Mouse (Mus musculus) brown adipose tissue, adult 24 weeks (tissue): Measurements from ENCODE around the gene Ces5a. TPM values are rescaled to one million over a fixed set of nuclear protein-coding genes. Genes with fewer than 3 reads are reported as not detected.

Source experiments
- H3K27ac ChIP-seq: fragments of 200-500 bp; replicated peaks from 2 replicates; pipeline ENCODE4 v1.5.1; 2012; ENCODE audit warnings: low read depth, mild to moderate bottlenecking, low read length
- H3K4me1 ChIP-seq: fragments of 200-500 bp; 2 replicates; pipeline ENCODE4 v1.6.1; 2012; ENCODE audit warnings: low read length, mixed read lengths; ENCODE audit not compliant: control insufficient read depth, insufficient read depth, insufficient read length
- H3K4me3 ChIP-seq: fragments of 200-500 bp; 2 replicates; pipeline ENCODE4 v1.5.1; 2012; ENCODE audit warnings: low read depth, mild to moderate bottlenecking, low read length, moderate library complexity; ENCODE audit not compliant: insufficient read depth
- polyA plus RNA-seq: library from polyadenylated mRNA; stranded (reverse); fragments of >200 nt; gene quantifications from 2 replicates; pipeline ENCODE4 v1.2.4, GENCODE M21; 2012; ENCODE audit not compliant: missing spikeins, insufficient read depth, insufficient read length

Ces5a gene
- polyA plus RNA-seq: not detected in 2 replicates

DNA sequence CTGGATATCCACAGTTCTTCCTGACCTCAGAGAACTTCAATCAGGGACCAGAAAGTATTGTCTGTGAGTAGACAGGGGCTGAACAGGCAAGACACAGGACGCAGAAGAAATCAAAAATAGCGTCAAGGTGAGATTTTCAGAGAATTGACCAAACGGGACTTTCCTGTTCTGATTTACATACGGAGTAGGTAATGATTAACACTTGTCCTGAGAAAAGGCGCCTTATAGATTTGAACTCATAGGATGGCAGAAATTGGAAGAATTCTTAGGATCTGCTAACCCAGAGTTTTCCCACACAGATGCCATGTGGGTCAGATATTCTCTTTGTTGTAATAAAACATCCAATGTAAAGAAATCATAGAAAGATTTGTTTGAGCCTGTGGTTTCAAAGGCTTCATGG, at the start of gene Ces5a:
Ces5a (minus strand) TSS at position 101 of the 400 bp plus-strand sequence.
- Histone ChIP-seq H3K27ac (no peak within 1 kb of the TSS), H3K4me1 (no peaks in the 10 kb centered on the region), H3K4me3 (no peak within 1 kb of the TSS)

DNA sequence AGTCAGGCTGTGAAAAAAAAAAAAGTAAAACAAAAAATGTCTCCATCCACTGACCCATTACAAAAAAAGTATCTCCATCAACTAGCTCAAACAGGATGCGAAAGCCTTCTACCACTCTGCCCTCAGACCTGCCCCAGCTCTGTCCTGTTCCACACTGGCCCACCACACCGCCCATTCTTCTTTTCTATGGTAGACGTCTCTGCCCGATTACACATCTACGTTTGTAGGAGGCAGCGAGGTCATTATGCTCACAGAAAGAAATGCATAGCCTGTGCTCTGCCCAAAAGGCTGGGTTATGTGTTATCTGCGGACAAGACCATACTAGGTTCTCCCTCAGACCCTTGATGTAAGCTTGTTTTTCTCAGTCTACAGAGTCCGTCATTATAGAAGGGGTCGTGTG, 37.2 kb upstream of the Ces5a start:
- Histone ChIP-seq H3K27ac (no peak overlapping the region), H3K4me1 (no peaks in the 10 kb centered on the region), H3K4me3 (no peak overlapping the region)

- no peaks in the 10 kb centered on the region for H3K4me1 ChIP-seq
- no peak overlapping the region for H3K27ac ChIP-seq
- no peak overlapping the region for H3K4me3 ChIP-seq
Measured at GRCm38 (mm10) chr8:93572095-93572501, 36.5 kb upstream of the Ces5a start.

DNA sequence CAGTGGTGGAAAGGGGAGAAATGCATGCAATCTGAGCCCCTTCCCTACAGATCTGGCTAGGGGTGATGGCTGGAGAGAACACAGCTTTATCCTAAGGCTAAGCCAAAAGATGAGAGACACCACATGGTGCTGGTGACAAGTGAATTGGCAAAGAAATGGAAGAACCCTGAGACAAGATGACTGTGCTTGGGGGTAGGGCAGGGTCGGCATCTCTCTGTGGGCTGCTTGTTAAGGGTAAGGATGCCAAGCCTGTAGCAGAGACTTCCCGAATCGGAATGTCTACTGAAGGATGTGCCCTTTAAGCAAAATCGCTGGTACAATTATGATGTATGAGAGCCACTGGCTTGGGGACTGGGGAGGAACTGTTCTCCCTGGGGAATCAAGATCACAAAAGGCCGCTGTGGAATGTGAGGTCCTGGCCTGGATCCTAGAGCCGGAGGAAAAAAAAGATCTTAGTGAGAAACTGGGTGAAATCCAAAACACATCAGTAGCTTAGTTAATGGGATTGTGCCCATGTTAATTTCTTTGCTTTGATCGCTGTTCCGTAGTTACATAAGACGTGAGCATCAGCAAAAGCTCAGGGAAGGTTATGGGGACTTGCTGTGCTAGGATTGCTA, 35.8 kb upstream of the Ces5a start:
- Histone ChIP-seq H3K4me1 (no peaks in the 10 kb centered on the region), H3K27ac (no peak overlapping the region), H3K4me3 (no peak overlapping the region)

- H3K4me1 ChIP-seq: no peaks in the 10 kb centered on the region
- no peak overlapping the region for H3K4me3 ChIP-seq
- peak overlapping the region; percentile 67 for H3K27ac ChIP-seq
Measured at GRCm38 (mm10) chr8:93570186-93570530, 34.5 kb upstream of the Ces5a start.

DNA sequence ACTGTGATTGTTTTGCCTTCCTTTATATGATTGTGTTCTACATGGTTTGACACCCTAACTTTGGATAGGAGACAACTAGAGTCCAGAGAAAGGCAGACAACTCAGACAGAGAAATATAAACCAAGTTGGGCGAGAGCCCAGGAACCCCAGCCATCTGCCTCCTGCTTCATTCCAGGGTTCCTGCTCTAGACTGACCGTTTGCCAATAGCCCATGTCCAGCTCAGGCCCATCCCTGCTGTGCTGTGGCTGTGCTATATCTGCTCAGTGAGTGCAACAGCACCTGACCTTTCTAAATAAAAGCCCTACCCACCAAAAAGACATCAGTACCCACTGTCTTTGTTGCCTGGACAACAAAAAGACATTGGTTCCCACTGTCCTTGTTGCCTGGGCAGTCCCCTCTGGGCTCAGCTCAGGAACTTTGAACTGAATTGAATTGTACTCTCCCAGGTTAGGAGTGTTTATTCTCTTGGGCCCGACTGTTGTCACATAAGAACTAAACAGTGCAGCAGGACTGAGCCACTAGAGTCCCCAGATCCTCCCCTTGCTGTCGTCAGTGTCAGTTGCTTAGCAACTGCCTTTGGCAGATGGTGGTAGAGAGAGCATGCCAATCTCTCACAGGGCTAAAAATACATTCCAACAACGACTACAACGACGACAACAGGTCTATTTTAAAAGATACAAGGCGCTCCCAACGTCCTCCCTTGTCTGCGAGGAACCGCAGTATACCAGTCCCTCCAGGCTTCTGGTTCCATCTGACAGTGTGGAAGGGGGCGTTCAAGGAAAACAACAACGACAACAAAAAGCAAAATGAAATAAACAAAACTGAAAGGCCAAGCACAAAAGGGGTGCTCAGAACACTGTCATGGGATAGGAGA, 33.9 kb upstream of the Ces5a start:
- Histone ChIP-seq H3K4me3 (no peak overlapping the region), H3K4me1 (no peaks in the 10 kb centered on the region), H3K27ac (peak overlapping the region; percentile 67)

DNA sequence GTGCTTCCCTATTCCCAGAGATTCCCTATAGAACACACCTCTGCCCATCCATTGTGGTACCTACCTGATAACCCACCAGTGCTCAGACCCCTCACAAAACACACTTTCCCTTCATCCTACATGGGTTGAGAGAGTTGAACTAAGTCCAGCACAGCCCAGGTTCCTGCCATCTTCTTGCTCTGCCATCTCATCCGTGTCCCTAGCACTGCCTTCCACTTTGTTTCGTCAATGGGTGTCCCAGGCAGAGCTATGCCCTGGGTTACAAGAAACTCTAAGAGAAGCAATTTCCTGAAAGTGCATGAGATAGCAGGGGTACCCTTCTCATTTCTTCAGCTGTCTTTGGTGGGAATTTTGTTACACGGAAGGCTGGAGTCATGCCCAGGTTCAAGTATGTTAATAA, 33.0 kb upstream of the Ces5a start:
- Histone ChIP-seq H3K27ac (no peak overlapping the region), H3K4me1 (no peaks in the 10 kb centered on the region), H3K4me3 (no peak overlapping the region)

GRCm38 (mm10) chr8:93567086-93567485, 31.5 kb upstream of the Ces5a start:
- no peak overlapping the region for H3K27ac ChIP-seq
- no peaks in the 10 kb centered on the region for H3K4me1 ChIP-seq
- H3K4me3 ChIP-seq: no peak overlapping the region

- Histone ChIP-seq H3K4me3 (no peak overlapping the region), H3K27ac (no peak overlapping the region), H3K4me1 (no peaks in the 10 kb centered on the region)
Measured at GRCm38 (mm10) chr8:93564634-93565033, 29.0 kb upstream of the Ces5a start.

GRCm38 (mm10) chr8:93563551-93563950, 27.9 kb upstream of the Ces5a start:
- Histone ChIP-seq H3K4me1 (no peaks in the 10 kb centered on the region), H3K4me3 (no peak overlapping the region), H3K27ac (no peak overlapping the region)

- Histone ChIP-seq H3K27ac (no peak overlapping the region), H3K4me1 (no peaks in the 10 kb centered on the region), H3K4me3 (no peak overlapping the region)
Measured at GRCm38 (mm10) chr8:93562557-93563210, 27.1 kb upstream of the Ces5a start.

DNA sequence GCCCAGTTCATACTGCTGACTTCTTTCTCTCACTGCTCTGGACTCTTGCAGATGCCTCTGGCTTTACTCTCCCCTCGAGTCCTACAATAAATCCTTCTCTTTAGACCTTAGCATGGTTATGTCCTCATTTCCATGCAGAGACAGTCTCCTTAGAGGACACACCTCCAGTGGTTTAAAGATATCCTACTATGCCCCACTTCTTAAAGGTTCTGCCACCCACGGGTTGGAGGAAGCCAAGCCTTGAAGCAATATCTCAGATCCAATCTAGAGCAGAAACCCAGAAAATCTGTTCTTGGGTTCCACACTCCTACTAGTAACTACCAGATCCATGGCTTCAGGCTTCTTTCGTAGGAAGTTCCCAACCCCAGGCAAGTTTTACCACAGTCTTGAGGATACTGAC, 25.6 kb upstream of the Ces5a start:
- no peaks in the 10 kb centered on the region for H3K4me1 ChIP-seq
- H3K4me3 ChIP-seq: no peak overlapping the region
- H3K27ac ChIP-seq: no peak overlapping the region

- H3K4me1 ChIP-seq: no peaks in the 10 kb centered on the region
- no peak overlapping the region for H3K4me3 ChIP-seq
- no peak overlapping the region for H3K27ac ChIP-seq
Measured at GRCm38 (mm10) chr8:93559696-93560095, 24.1 kb upstream of the Ces5a start.

DNA sequence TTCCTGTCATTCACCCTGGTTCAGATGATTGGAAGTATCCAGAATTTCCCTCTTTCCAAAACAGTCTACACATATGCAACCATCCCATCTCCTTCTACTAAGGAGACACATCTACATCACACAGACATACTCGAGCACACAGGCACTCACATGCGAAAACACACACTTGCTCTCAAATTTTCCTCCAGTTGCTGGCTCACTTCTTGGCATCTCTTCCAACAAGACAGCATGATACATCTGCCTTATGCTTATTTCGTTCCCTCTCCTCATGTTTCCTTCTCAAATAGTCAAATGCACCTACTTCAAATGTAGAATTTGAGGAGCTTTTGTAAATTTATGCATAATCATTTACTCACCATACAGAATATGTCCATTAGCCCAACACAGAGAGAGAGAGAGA, 33.0 kb downstream of the Ces5a start:
- H3K4me1 ChIP-seq: no peaks in the 10 kb centered on the region
- no peak overlapping the region for H3K4me3 ChIP-seq
- no peak overlapping the region for H3K27ac ChIP-seq

GRCm38 (mm10) chr8:93499437-93499836, 36.2 kb downstream of the Ces5a start:
- Histone ChIP-seq H3K4me3 (no peak overlapping the region), H3K27ac (no peak overlapping the region), H3K4me1 (no peaks in the 10 kb centered on the region)
